Mouse (Mus musculus): ENCODE data around the gene Crygb.

- no peak for TF ChIP-seq CTCF (conservative IDR thresholded peaks at IDR 0.05; ENCODE audit: insufficient read depth, insufficient read length, low read depth, low read length)
- no peak for TF ChIP-seq POLR2A (IDR thresholded peaks at IDR 0.05; ENCODE audit: low read depth, low read length)
Observed at GRCm38 (mm10) chr1:65064201-65064600, 17.9 kb downstream of the Crygb start.
